Mouse (Mus musculus): ENCODE measurements at regions not wholly inside any gene's neighbourhood (a gene's known extent, or its start where the extent isn't known, plus 50 kb on each side); places are given as distances from the start of the nearest gene placed in this dataset.

- TF ChIP-seq CTCF (IDR thresholded peaks at IDR 0.05; ENCODE audit: extremely low read depth, insufficient read length, insufficient replicate concordance, low read depth, low read length), result no peak
- no peak for TF ChIP-seq POLR2A (IDR thresholded peaks at IDR 0.05; ENCODE audit: low read depth, low read length)
Measured at GRCm38 (mm10) chr19:35114313-35114712, 192.2 kb downstream of the Kif20b start.
